30 mouse cellular contexts compared by ENCODE assay signal in the genomic region with DNA sequence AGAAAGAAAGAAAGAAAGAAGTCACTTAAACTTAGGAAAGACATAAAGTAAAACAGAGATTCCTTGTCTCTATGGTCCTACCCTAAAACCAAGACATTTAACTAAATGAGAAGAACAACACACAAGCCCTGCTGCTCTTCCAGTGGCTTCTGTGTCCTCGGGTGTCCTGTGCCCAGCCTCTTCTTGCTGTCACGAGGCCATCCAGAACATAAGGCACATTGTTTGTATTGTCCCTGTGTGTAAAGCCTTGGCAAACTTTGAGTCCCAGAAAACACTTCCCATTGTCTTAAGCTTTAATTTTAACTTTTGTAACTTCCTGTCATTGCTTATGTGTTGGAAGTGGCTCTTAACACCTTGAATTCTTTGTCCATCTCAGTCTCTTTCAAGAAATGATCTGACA.
"Had no signal": no experiment of that assay in that cellular context is flagged by ENCODE, and none has a peak within 500 bp of the region (broad histone marks: within the 10 kb centered on the region; RNA-seq: fewer than 3 reads in every experiment).

No protein-coding gene starts in this region.

- H3K9me3 ChIP-seq: limb, embryonic 10.5 days; limb, embryonic 12.5 days; limb, embryonic 13.5 days; limb, embryonic 15.5 days; liver, embryonic 12.5 days; liver, embryonic 13.5 days; liver, embryonic 15.5 days; lung, embryonic 15.5 days; midbrain, embryonic 10.5 days; midbrain, embryonic 12.5 days; midbrain, embryonic 13.5 days; midbrain, embryonic 15.5 days; neural tube, embryonic 12.5 days had no signal

- ATAC-seq: liver, embryonic 12.5 days; liver, postnatal 0 days; lung, postnatal 0 days; midbrain, embryonic 13.5 days; midbrain, embryonic 15.5 days; midbrain, embryonic 16.5 days had no signal

- DNase-seq: left cerebral cortex, postnatal 4 days; liver; liver, embryonic 13.5 days; liver, postnatal 0 days; lung, adult 18-20 months; lung, adult 2 months; lung, embryonic 14.5 days; lung, postnatal 10 days; lung, postnatal 14 days; lung, postnatal 36 days; lung, postnatal 4 days had no signal

- H3K4me1 ChIP-seq: limb, embryonic 15.5 days; liver, embryonic 12.5 days; liver, embryonic 13.5 days; liver, embryonic 15.5 days; lung, embryonic 15.5 days; megakaryocyte, embryonic 14.5 days; neural tube, embryonic 12.5 days had no signal

- H3K9ac ChIP-seq: limb, embryonic 12.5 days; limb, embryonic 13.5 days; limb, embryonic 15.5 days; liver, embryonic 12.5 days; liver, embryonic 13.5 days; liver, embryonic 14.5 days; liver, embryonic 15.5 days; liver, postnatal 0 days; lung, embryonic 14.5 days; lung, embryonic 15.5 days; midbrain, embryonic 12.5 days; midbrain, embryonic 13.5 days; midbrain, embryonic 15.5 days; neural tube, embryonic 12.5 days had no signal

- H3K27ac ChIP-seq: limb, embryonic 10.5 days; limb, embryonic 12.5 days; limb, embryonic 13.5 days; limb, embryonic 15.5 days; liver, embryonic 12.5 days; liver, embryonic 13.5 days; liver, embryonic 14.5 days; liver, embryonic 15.5 days; lung, embryonic 15.5 days; macrophage; midbrain, embryonic 10.5 days; midbrain, embryonic 13.5 days; midbrain, embryonic 15.5 days; neural tube, embryonic 12.5 days had no signal

- H3K4me2 ChIP-seq: limb, embryonic 12.5 days; limb, embryonic 13.5 days; limb, embryonic 15.5 days; liver, embryonic 11.5 days; liver, embryonic 12.5 days; liver, embryonic 13.5 days; liver, embryonic 15.5 days; lung, embryonic 14.5 days; lung, embryonic 15.5 days; midbrain, embryonic 12.5 days; midbrain, embryonic 13.5 days; midbrain, embryonic 15.5 days; neural tube, embryonic 12.5 days had no signal

- H3K36me3 ChIP-seq: limb, embryonic 10.5 days; limb, embryonic 12.5 days; limb, embryonic 13.5 days; limb, embryonic 15.5 days; liver, embryonic 12.5 days; liver, embryonic 13.5 days; liver, embryonic 15.5 days; lung, embryonic 15.5 days; midbrain, embryonic 10.5 days; midbrain, embryonic 12.5 days; midbrain, embryonic 15.5 days; neural tube, embryonic 12.5 days had no signal

- H3K4me3 ChIP-seq: limb, embryonic 10.5 days; limb, embryonic 12.5 days; limb, embryonic 13.5 days; limb, embryonic 15.5 days; liver, embryonic 12.5 days; liver, embryonic 13.5 days; liver, embryonic 15.5 days; lung, embryonic 15.5 days; megakaryocyte, embryonic 14.5 days; midbrain, embryonic 10.5 days; midbrain, embryonic 12.5 days; midbrain, embryonic 13.5 days; midbrain, embryonic 15.5 days; myocyte; neural tube, embryonic 12.5 days had no signal

- H3K27me3 ChIP-seq: limb, embryonic 12.5 days; limb, embryonic 13.5 days; limb, embryonic 15.5 days; liver, embryonic 12.5 days; liver, embryonic 15.5 days; lung, embryonic 15.5 days; megakaryocyte, embryonic 14.5 days; midbrain, embryonic 12.5 days; midbrain, embryonic 13.5 days; midbrain, embryonic 15.5 days; neural tube, embryonic 12.5 days had no signal
